Mouse (Mus musculus) Muller cell, postnatal 12 days (primary cell): ENCODE measurements around the gene Syt2.
A peak's percentile ranks its signal among the peaks of the same experiment; 100 is the strongest.

Experiments
- DNase-seq: peaks from one replicate; pipeline ENCODE4 v3.0.0-alpha.2; 2015; ENCODE audit errors: inconsistent ontology term

The Syt2 gene

GRCm38 (mm10) chr1:134772821-134773220, 126.3 kb downstream of the Syt2 start:
- DNase-seq, result no peak

GRCm38 (mm10) chr1:134773256-134773655, 126.8 kb downstream of the Syt2 start:
- no peak for DNase-seq

- no peak for DNase-seq
Measured at GRCm38 (mm10) chr1:134774247-134774646, 127.8 kb downstream of the Syt2 start.

- DNase-seq, result no peak
Measured at GRCm38 (mm10) chr1:134774728-134775287, 128.3 kb downstream of the Syt2 start.

- DNase-seq, result no peak
Measured at GRCm38 (mm10) chr1:134775631-134776030, 129.2 kb downstream of the Syt2 start.

GRCm38 (mm10) chr1:134777201-134777885, 130.9 kb downstream of the Syt2 start:
- DNase-seq, result no peak

- DNase-seq, result no peak
Measured at GRCm38 (mm10) chr1:134777936-134778548, 131.6 kb downstream of the Syt2 start.

GRCm38 (mm10) chr1:134782797-134783196, 136.3 kb downstream of the Syt2 start:
- DNase-seq, result no peak

GRCm38 (mm10) chr1:134783958-134784357, 137.5 kb downstream of the Syt2 start:
- no peak for DNase-seq

GRCm38 (mm10) chr1:134784481-134784880, 138.0 kb downstream of the Syt2 start:
- no peak for DNase-seq

GRCm38 (mm10) chr1:134784911-134785310, 138.4 kb downstream of the Syt2 start:
- DNase-seq, result no peak

- DNase-seq, result no peak
Measured at GRCm38 (mm10) chr1:134788096-134788495, 141.6 kb downstream of the Syt2 start.

- no peak for DNase-seq
Measured at GRCm38 (mm10) chr1:134790716-134791439, 144.4 kb downstream of the Syt2 start.

GRCm38 (mm10) chr1:134791456-134791855, 145.0 kb downstream of the Syt2 start:
- no peak for DNase-seq

- DNase-seq, result no peak
Measured at GRCm38 (mm10) chr1:134796076-134796475, 149.6 kb downstream of the Syt2 start.

GRCm38 (mm10) chr1:134796536-134796935, 150.1 kb downstream of the Syt2 start:
- no peak for DNase-seq

- DNase-seq, result no peak
Measured at GRCm38 (mm10) chr1:134801758-134802157, 155.3 kb downstream of the Syt2 start.

GRCm38 (mm10) chr1:134803286-134804117, 157.0 kb downstream of the Syt2 start:
- DNase-seq, result peak; percentile 84

GRCm38 (mm10) chr1:134804373-134804772, 157.9 kb downstream of the Syt2 start:
- peak; percentile 72 for DNase-seq

GRCm38 (mm10) chr1:134805471-134805870, 159.0 kb downstream of the Syt2 start:
- no peak for DNase-seq
